Mouse (Mus musculus) thymus, adult 18-20 months (tissue): ENCODE results near the gene Gpx5.

Experiments
- DNase-seq, 2 experiments: peaks; one replicate each; pipeline ENCODE4 v3.0.0; 2022; ENCODE audit warnings: mixed read lengths in 2 of 2

Gene Gpx5

GRCm38 (mm10) chr13:21292631-21293030 lies at the start of gene Gpx5:
Gene Gpx5 (minus strand): TSS chr13:21292731.
- no peak for DNase-seq

- DNase-seq: no peak
Observed at GRCm38 (mm10) chr13:21327424-21327823, 34.9 kb upstream of the Gpx5 start.

- DNase-seq: peak; percentile 4 to 12
Observed at GRCm38 (mm10) chr13:21326657-21327211, 34.2 kb upstream of the Gpx5 start.

- no peak for DNase-seq
Observed at GRCm38 (mm10) chr13:21326191-21326590, 33.7 kb upstream of the Gpx5 start.

- no peak for DNase-seq
Observed at GRCm38 (mm10) chr13:21323405-21323804, 30.9 kb upstream of the Gpx5 start.

GRCm38 (mm10) chr13:21322509-21323375 lies 30.2 kb upstream of the Gpx5 start:
- DNase-seq: no peak

GRCm38 (mm10) chr13:21321890-21322494 lies 29.5 kb upstream of the Gpx5 start:
- DNase-seq: no peak

- no peak for DNase-seq
Observed at GRCm38 (mm10) chr13:21320262-21320661, 27.7 kb upstream of the Gpx5 start.

- no peak for DNase-seq
Observed at GRCm38 (mm10) chr13:21313903-21314302, 21.4 kb upstream of the Gpx5 start.

- DNase-seq: no peak
Observed at GRCm38 (mm10) chr13:21312854-21313253, 20.3 kb upstream of the Gpx5 start.

GRCm38 (mm10) chr13:21311926-21312325 lies 19.4 kb upstream of the Gpx5 start, which contains the start of gene Gpx6:
Gene Gpx6 (plus strand): TSS chr13:21312125.
- no peak for DNase-seq

GRCm38 (mm10) chr13:21309788-21310187 lies 17.3 kb upstream of the Gpx5 start:
- DNase-seq: no peak

GRCm38 (mm10) chr13:21304483-21305066 lies 12.0 kb upstream of the Gpx5 start:
- no peak for DNase-seq

GRCm38 (mm10) chr13:21298557-21298956 lies 6.0 kb upstream of the Gpx5 start:
- no peak for DNase-seq

- DNase-seq: peak; percentile 7 to 48
Observed at GRCm38 (mm10) chr13:21279559-21279958, 13.0 kb downstream of the Gpx5 start.

- DNase-seq: no peak
Observed at GRCm38 (mm10) chr13:21279076-21279475, 13.5 kb downstream of the Gpx5 start.

GRCm38 (mm10) chr13:21276551-21276950 lies 16.0 kb downstream of the Gpx5 start:
- DNase-seq: no peak

- DNase-seq: peak in 1 of 2 experiments; percentile 9
Observed at GRCm38 (mm10) chr13:21275815-21276550, 16.5 kb downstream of the Gpx5 start.

- no peak for DNase-seq
Observed at GRCm38 (mm10) chr13:21275021-21275814, 17.3 kb downstream of the Gpx5 start.

GRCm38 (mm10) chr13:21268262-21268661 lies 24.3 kb downstream of the Gpx5 start:
- DNase-seq: no peak

GRCm38 (mm10) chr13:21267541-21267940 lies 25.0 kb downstream of the Gpx5 start:
- no peak for DNase-seq

GRCm38 (mm10) chr13:21265736-21266135 lies 26.8 kb downstream of the Gpx5 start:
- no peak for DNase-seq
